Comparison of ENCODE assay signal across 31 mouse cellular contexts in the genomic region with DNA sequence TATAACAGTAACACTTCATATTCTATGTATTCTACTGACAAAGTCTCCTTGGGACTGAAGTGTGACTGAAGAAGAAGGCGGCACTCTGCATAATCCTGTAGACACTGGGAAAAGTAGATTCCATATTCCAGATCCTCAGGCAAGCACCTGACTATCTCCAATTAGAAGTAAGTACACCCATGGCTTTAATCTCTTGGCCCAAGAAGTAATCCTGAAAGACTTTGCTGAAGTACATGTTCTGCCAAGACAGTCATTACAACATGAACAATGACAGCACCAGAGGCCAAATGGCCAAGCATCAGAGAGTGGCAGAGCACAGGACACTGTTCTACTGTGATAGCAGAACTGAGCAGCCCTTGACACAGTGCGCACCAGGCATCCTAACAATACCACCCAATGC.
"Had no signal": no experiment of that assay in that cellular context is flagged by ENCODE, and none has a peak within 500 bp of the region (broad histone marks: within the 10 kb centered on the region; RNA-seq: fewer than 3 reads in every experiment).

No protein-coding gene starts in this region.

- H3K4me3 ChIP-seq: limb, embryonic 10.5 days; limb, embryonic 12.5 days; limb, embryonic 13.5 days; limb, embryonic 15.5 days; liver, embryonic 12.5 days; liver, embryonic 13.5 days; liver, embryonic 15.5 days; lung, embryonic 15.5 days; megakaryocyte, embryonic 14.5 days; midbrain, embryonic 10.5 days; midbrain, embryonic 12.5 days; midbrain, embryonic 13.5 days; midbrain, embryonic 15.5 days; myocyte had no signal

- H3K4me1 ChIP-seq: limb, embryonic 10.5 days; limb, embryonic 12.5 days; limb, embryonic 13.5 days; limb, embryonic 15.5 days; liver, embryonic 12.5 days; liver, embryonic 13.5 days; liver, embryonic 15.5 days; lung, embryonic 15.5 days; megakaryocyte, embryonic 14.5 days; midbrain, embryonic 10.5 days; midbrain, embryonic 12.5 days; midbrain, embryonic 13.5 days; midbrain, embryonic 15.5 days had no signal

- H3K36me3 ChIP-seq: limb, embryonic 10.5 days; limb, embryonic 12.5 days; limb, embryonic 13.5 days; limb, embryonic 15.5 days; liver, embryonic 12.5 days; liver, embryonic 13.5 days; liver, embryonic 15.5 days; lung, embryonic 15.5 days; midbrain, embryonic 10.5 days; midbrain, embryonic 12.5 days; midbrain, embryonic 13.5 days; midbrain, embryonic 15.5 days had no signal

- H3K27ac ChIP-seq: limb, embryonic 10.5 days; limb, embryonic 12.5 days; limb, embryonic 13.5 days; limb, embryonic 15.5 days; liver, embryonic 12.5 days; liver, embryonic 13.5 days; liver, embryonic 14.5 days; liver, embryonic 15.5 days; lung, embryonic 15.5 days; macrophage; midbrain, embryonic 10.5 days; midbrain, embryonic 12.5 days; midbrain, embryonic 13.5 days; midbrain, embryonic 15.5 days had no signal

- H3K9ac ChIP-seq: limb, embryonic 12.5 days; limb, embryonic 13.5 days; limb, embryonic 15.5 days; liver, embryonic 12.5 days; liver, embryonic 13.5 days; liver, embryonic 14.5 days; liver, embryonic 15.5 days; liver, postnatal 0 days; lung, embryonic 14.5 days; lung, embryonic 15.5 days; midbrain, embryonic 12.5 days; midbrain, embryonic 13.5 days; midbrain, embryonic 15.5 days had no signal

- H3K9me3 ChIP-seq: limb, embryonic 10.5 days; limb, embryonic 12.5 days; limb, embryonic 13.5 days; limb, embryonic 15.5 days; liver, embryonic 12.5 days; liver, embryonic 13.5 days; liver, embryonic 15.5 days; lung, embryonic 15.5 days; midbrain, embryonic 10.5 days; midbrain, embryonic 12.5 days; midbrain, embryonic 13.5 days; midbrain, embryonic 15.5 days had no signal

- H3K27me3 ChIP-seq: limb, embryonic 13.5 days; limb, embryonic 15.5 days; liver, embryonic 12.5 days; liver, embryonic 13.5 days; liver, embryonic 15.5 days; megakaryocyte, embryonic 14.5 days; midbrain, embryonic 12.5 days; midbrain, embryonic 15.5 days had no signal

- H3K4me2 ChIP-seq: limb, embryonic 12.5 days; limb, embryonic 13.5 days; limb, embryonic 15.5 days; liver, embryonic 11.5 days; liver, embryonic 12.5 days; liver, embryonic 13.5 days; liver, embryonic 15.5 days; lung, embryonic 14.5 days; lung, embryonic 15.5 days; midbrain, embryonic 11.5 days; midbrain, embryonic 12.5 days; midbrain, embryonic 13.5 days; midbrain, embryonic 15.5 days had no signal

- ATAC-seq: liver, embryonic 12.5 days; liver, postnatal 0 days; lung, postnatal 0 days; midbrain, embryonic 13.5 days; midbrain, embryonic 15.5 days; midbrain, embryonic 16.5 days had no signal

- DNase-seq: left cerebral cortex, postnatal 4 days; liver; liver, embryonic 13.5 days; liver, postnatal 0 days; lung, adult 18-20 months; lung, adult 2 months; lung, embryonic 14.5 days; lung, postnatal 10 days; lung, postnatal 14 days; lung, postnatal 36 days; lung, postnatal 4 days; midbrain, embryonic 14.5 days had no signal
